Mouse (Mus musculus): Measurements from ENCODE around the gene Apopt1. TPM values are rescaled to one million over a fixed set of nuclear protein-coding genes. Genes with fewer than 3 reads are reported as not detected.

Apopt1 gene
- polyA plus RNA-seq, 1 experiment from 2014 or later, result 50.8 TPM

- Histone ChIP-seq H3K4me2 (ENCODE audit: low read length) (no peak overlapping the region), H3K27me3 (replicated peaks; ENCODE audit: control insufficient read depth, insufficient read depth, low read length) (no peaks in the 10 kb centered on the region), H3K36me3 (ENCODE audit: control insufficient read depth, insufficient read depth, low read length) (peaks cover 94% of the 10 kb centered on the region), H3K9me3 (replicated peaks; ENCODE audit: control insufficient read depth, low read length) (no peaks in the 10 kb centered on the region), H3K4me3 (ENCODE audit: low read depth, low read length) (no peak overlapping the region), H3K27ac (ENCODE audit: low read depth, low read length) (no peak overlapping the region), H3K9ac (ENCODE audit: low read length) (no peak overlapping the region), H3K4me1 (ENCODE audit: control insufficient read depth, insufficient read depth, low read length) (no peaks in the 10 kb centered on the region)
- 97% methylated on average over 1 of the region's 1 CpGs for WGBS
- ATAC-seq (no peak), DNase-seq (ENCODE audit: low spot score) (no peak)
Measured at GRCm38 (mm10) chr12:111779544-111779943, 66.5 kb downstream of the Apopt1 start.

GRCm38 (mm10) chr12:111785174-111785573 lies 72.1 kb downstream of the Apopt1 start:
- Histone ChIP-seq H3K4me1 (ENCODE audit: control insufficient read depth, insufficient read depth, low read length) (no peaks in the 10 kb centered on the region), H3K4me3 (ENCODE audit: low read depth, low read length) (no peak overlapping the region), H3K27ac (ENCODE audit: low read depth, low read length) (no peak overlapping the region), H3K36me3 (ENCODE audit: control insufficient read depth, insufficient read depth, low read length) (peaks cover 92% of the 10 kb centered on the region), H3K4me2 (ENCODE audit: low read length) (no peak overlapping the region), H3K27me3 (replicated peaks; ENCODE audit: control insufficient read depth, insufficient read depth, low read length) (no peaks in the 10 kb centered on the region), H3K9ac (ENCODE audit: low read length) (no peak overlapping the region), H3K9me3 (replicated peaks; ENCODE audit: control insufficient read depth, low read length) (no peaks in the 10 kb centered on the region)
- DNase-seq (ENCODE audit: low spot score) (no peak), ATAC-seq (no peak)
- WGBS, result 77% methylated on average over 15 of the region's 15 CpGs

GRCm38 (mm10) chr12:111787015-111787414 lies 74.0 kb downstream of the Apopt1 start:
- 95% methylated on average over 6 of the region's 6 CpGs for WGBS
- no peak for ATAC-seq

GRCm38 (mm10) chr12:111790090-111790489 lies 77.0 kb downstream of the Apopt1 start:
- Histone ChIP-seq H3K27me3 (replicated peaks; ENCODE audit: control insufficient read depth, insufficient read depth, low read length) (no peaks in the 10 kb centered on the region), H3K4me1 (ENCODE audit: control insufficient read depth, insufficient read depth, low read length) (peaks cover 3% of the 10 kb centered on the region; the same call in 1 of the 2 replicates), H3K4me3 (ENCODE audit: low read depth, low read length) (no peak overlapping the region), H3K36me3 (ENCODE audit: control insufficient read depth, insufficient read depth, low read length) (peaks cover 100% of the 10 kb centered on the region), H3K4me2 (ENCODE audit: low read length) (no peak overlapping the region), H3K27ac (ENCODE audit: low read depth, low read length) (no peak overlapping the region), H3K9me3 (replicated peaks; ENCODE audit: control insufficient read depth, low read length) (no peaks in the 10 kb centered on the region), H3K9ac (ENCODE audit: low read length) (no peak overlapping the region)
- no peak for DNase-seq (ENCODE audit: low spot score)
- WGBS, result 91% methylated on average over 5 of the region's 5 CpGs
- no peak for ATAC-seq

More at GRCm38 (mm10) chr12:111787015-111787414, 74.0 kb downstream of the Apopt1 start:
- Histone ChIP-seq H3K27me3 (replicated peaks; ENCODE audit: control insufficient read depth, insufficient read depth, low read length) (no peaks in the 10 kb centered on the region), H3K4me2 (ENCODE audit: low read length) (no peak overlapping the region), H3K4me3 (ENCODE audit: low read depth, low read length) (no peak overlapping the region), H3K9ac (ENCODE audit: low read length) (no peak overlapping the region), H3K9me3 (replicated peaks; ENCODE audit: control insufficient read depth, low read length) (no peaks in the 10 kb centered on the region), H3K4me1 (ENCODE audit: control insufficient read depth, insufficient read depth, low read length) (peaks cover 3% of the 10 kb centered on the region; the same call in 1 of the 2 replicates), H3K36me3 (ENCODE audit: control insufficient read depth, insufficient read depth, low read length) (peaks cover 92% of the 10 kb centered on the region), H3K27ac (ENCODE audit: low read depth, low read length) (no peak overlapping the region)
- DNase-seq (ENCODE audit: low spot score), result no peak

GRCm38 (mm10) chr12:111790631-111791030 lies 77.6 kb downstream of the Apopt1 start:
- Histone ChIP-seq H3K4me3 (ENCODE audit: low read depth, low read length) (no peak overlapping the region), H3K27ac (ENCODE audit: low read depth, low read length) (0 out of 2 replicates have a peak overlapping the region, but pooled peaks have one; percentile 76)
- 95% methylated on average over 7 of the region's 7 CpGs for WGBS

GRCm38 (mm10) chr12:111791474-111792104 lies 78.5 kb downstream of the Apopt1 start:
- 86% methylated on average over 13 of the region's 13 CpGs for WGBS
- no peaks in the 10 kb centered on the region for H3K27me3 ChIP-seq (replicated peaks; ENCODE audit: control insufficient read depth, insufficient read depth, low read length)
- H3K9ac ChIP-seq (ENCODE audit: low read length), result no peak overlapping the region
- peak; percentile 29; the same call in 1 of the 2 replicates for ATAC-seq
- no peak overlapping the region for H3K4me2 ChIP-seq (ENCODE audit: low read length)
- H3K9me3 ChIP-seq (replicated peaks; ENCODE audit: control insufficient read depth, low read length), result no peaks in the 10 kb centered on the region
- H3K4me1 ChIP-seq (ENCODE audit: control insufficient read depth, insufficient read depth, low read length), result peaks cover 3% of the 10 kb centered on the region; the same call in 1 of the 2 replicates
- no peak overlapping the region for H3K4me3 ChIP-seq (ENCODE audit: low read depth, low read length)
- DNase-seq (ENCODE audit: low spot score), result peak; percentile 37
- H3K36me3 ChIP-seq (ENCODE audit: control insufficient read depth, insufficient read depth, low read length), result peaks cover 100% of the 10 kb centered on the region
- peak overlapping the region; percentile 76 for H3K27ac ChIP-seq (ENCODE audit: low read depth, low read length)

More at GRCm38 (mm10) chr12:111790631-111791030, 77.6 kb downstream of the Apopt1 start:
- Histone ChIP-seq H3K9me3 (replicated peaks; ENCODE audit: control insufficient read depth, low read length) (no peaks in the 10 kb centered on the region), H3K27me3 (replicated peaks; ENCODE audit: control insufficient read depth, insufficient read depth, low read length) (no peaks in the 10 kb centered on the region), H3K4me2 (ENCODE audit: low read length) (no peak overlapping the region), H3K36me3 (ENCODE audit: control insufficient read depth, insufficient read depth, low read length) (peaks cover 100% of the 10 kb centered on the region), H3K9ac (ENCODE audit: low read length) (no peak overlapping the region), H3K4me1 (ENCODE audit: control insufficient read depth, insufficient read depth, low read length) (peaks cover 3% of the 10 kb centered on the region; the same call in 1 of the 2 replicates)
- DNase-seq (ENCODE audit: low spot score) (no peak), ATAC-seq (no peak)

GRCm38 (mm10) chr12:111794102-111794501 lies 81.0 kb downstream of the Apopt1 start:
- Histone ChIP-seq H3K27me3 (replicated peaks; ENCODE audit: control insufficient read depth, insufficient read depth, low read length) (no peaks in the 10 kb centered on the region), H3K27ac (ENCODE audit: low read depth, low read length) (no peak overlapping the region), H3K36me3 (ENCODE audit: control insufficient read depth, insufficient read depth, low read length) (peaks cover 96% of the 10 kb centered on the region), H3K9me3 (replicated peaks; ENCODE audit: control insufficient read depth, low read length) (no peaks in the 10 kb centered on the region), H3K9ac (ENCODE audit: low read length) (no peak overlapping the region), H3K4me1 (ENCODE audit: control insufficient read depth, insufficient read depth, low read length) (peaks cover 3% of the 10 kb centered on the region; the same call in 1 of the 2 replicates), H3K4me3 (ENCODE audit: low read depth, low read length) (no peak overlapping the region), H3K4me2 (ENCODE audit: low read length) (no peak overlapping the region)
- ATAC-seq (no peak), DNase-seq (ENCODE audit: low spot score) (no peak)
- 86% methylated on average over 22 of the region's 22 CpGs for WGBS

- no peak overlapping the region for H3K4me3 ChIP-seq (ENCODE audit: low read depth, low read length)
- DNase-seq (ENCODE audit: low spot score), result no peak
- H3K9me3 ChIP-seq (replicated peaks; ENCODE audit: control insufficient read depth, low read length), result no peaks in the 10 kb centered on the region
- no peak overlapping the region for H3K4me2 ChIP-seq (ENCODE audit: low read length)
- no peak for ATAC-seq
- no peak overlapping the region for H3K9ac ChIP-seq (ENCODE audit: low read length)
- 95% methylated on average over 18 of the region's 18 CpGs for WGBS
- peaks cover 3% of the 10 kb centered on the region; the same call in 1 of the 2 replicates for H3K4me1 ChIP-seq (ENCODE audit: control insufficient read depth, insufficient read depth, low read length)
- no peak overlapping the region for H3K27ac ChIP-seq (ENCODE audit: low read depth, low read length)
- peaks cover 94% of the 10 kb centered on the region for H3K36me3 ChIP-seq (ENCODE audit: control insufficient read depth, insufficient read depth, low read length)
- no peaks in the 10 kb centered on the region for H3K27me3 ChIP-seq (replicated peaks; ENCODE audit: control insufficient read depth, insufficient read depth, low read length)
Measured at GRCm38 (mm10) chr12:111794526-111795179, 81.6 kb downstream of the Apopt1 start.

All from forebrain, embryonic 14.5 days (tissue).